Mouse (Mus musculus): Measurements from ENCODE around the gene Arfgef2. TPM values are rescaled to one million over a fixed set of nuclear protein-coding genes. Genes with fewer than 3 reads are reported as not detected.
A peak's percentile ranks its signal among the peaks of the same experiment; 100 is the strongest.
"Not testable (repeated sequence)": the region's sequence is repeated elsewhere in the genome, so short reads cannot be mapped to it uniquely, and the experiment has no call there.

Gene Arfgef2
- polyA plus RNA-seq, 1 experiment from 2014 or later, result 5.0 TPM

DNA sequence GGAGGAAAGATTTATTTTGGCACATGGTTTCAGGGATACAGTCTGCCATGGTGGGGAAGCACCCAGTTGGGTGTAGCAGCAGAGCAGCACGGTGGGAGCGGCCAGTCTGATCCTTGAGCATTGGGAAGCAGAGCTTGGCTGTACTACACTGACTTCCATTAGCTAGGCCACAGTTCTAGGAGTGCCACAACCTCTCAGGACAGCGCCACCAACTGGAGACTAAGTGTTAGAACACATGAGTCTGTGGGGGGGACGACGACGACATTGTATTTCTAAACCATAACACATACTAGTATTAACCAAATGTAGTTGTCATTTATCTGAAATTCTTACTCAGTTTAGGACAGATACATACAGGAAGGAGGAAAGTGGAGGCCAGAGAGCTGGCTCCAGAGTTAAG lies 21.0 kb upstream of the Arfgef2 start:
- 74% methylated on average over 6 of the region's 6 CpGs for WGBS
- H3K4me3 ChIP-seq, result no peak overlapping the region
- H3K9ac ChIP-seq, result no peak overlapping the region
- H3K36me3 ChIP-seq, result no peaks in the 10 kb centered on the region
- H3K27me3 ChIP-seq, result 0 out of 2 replicates have a peak, but pooled peaks cover 9% of the 10 kb centered on the region
- no peaks in the 10 kb centered on the region for H3K9me3 ChIP-seq (replicated peaks)
- ATAC-seq (replicated peaks; ENCODE audit: insufficient number of reproducible peaks, insufficient read depth, low FRiP score, low read depth), result no peak
- no peak overlapping the region for H3K27ac ChIP-seq
- H3K4me2 ChIP-seq, result no peak overlapping the region
- H3K4me1 ChIP-seq (replicated peaks), result peaks cover 9% of the 10 kb centered on the region

DNA sequence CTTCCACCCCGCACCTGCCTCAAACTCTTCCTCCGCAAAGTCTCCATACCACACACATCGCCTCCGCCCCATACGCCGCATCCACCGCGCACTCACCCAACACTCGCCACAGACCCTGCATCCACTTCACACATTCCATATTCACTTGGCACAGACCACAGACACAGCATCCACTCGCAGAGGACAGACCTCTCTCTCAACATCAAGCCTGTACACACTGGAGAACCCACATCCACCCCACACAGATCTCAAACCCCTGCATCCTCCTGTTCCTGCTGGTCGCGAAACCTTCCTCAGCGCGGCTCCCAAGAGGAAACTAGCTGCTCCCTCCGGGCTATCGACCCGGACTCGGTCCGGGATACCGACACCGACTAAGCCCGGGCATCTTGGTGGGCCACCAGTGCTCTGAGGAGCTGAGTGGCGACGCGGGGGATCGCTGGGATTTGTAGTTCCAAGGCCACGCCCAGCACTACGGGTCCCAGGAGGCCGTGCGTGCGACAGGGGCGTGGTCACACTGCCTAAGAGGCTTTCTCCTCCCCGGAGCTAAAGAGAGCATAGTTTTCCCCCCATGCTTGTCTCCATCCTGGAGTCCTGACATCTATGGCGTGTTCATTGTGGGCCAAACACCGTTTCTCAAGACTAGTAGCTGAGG lies 18.9 kb upstream of the Arfgef2 start:
- H3K27ac ChIP-seq, result no peak overlapping the region
- ATAC-seq (replicated peaks; ENCODE audit: insufficient number of reproducible peaks, insufficient read depth, low FRiP score, low read depth), result peak; percentile 96
- peaks cover 9% of the 10 kb centered on the region for H3K4me1 ChIP-seq (replicated peaks)
- peak overlapping the region; percentile 77 for H3K4me3 ChIP-seq
- no peaks in the 10 kb centered on the region for H3K36me3 ChIP-seq
- peak overlapping the region; percentile 79 for H3K9ac ChIP-seq
- WGBS, result under 1% methylated on average over 35 of the region's 35 CpGs
- H3K9me3 ChIP-seq (replicated peaks), result no peaks in the 10 kb centered on the region
- H3K4me2 ChIP-seq, result peak overlapping the region; percentile 94
- H3K27me3 ChIP-seq, result no peaks in the 10 kb centered on the region

DNA sequence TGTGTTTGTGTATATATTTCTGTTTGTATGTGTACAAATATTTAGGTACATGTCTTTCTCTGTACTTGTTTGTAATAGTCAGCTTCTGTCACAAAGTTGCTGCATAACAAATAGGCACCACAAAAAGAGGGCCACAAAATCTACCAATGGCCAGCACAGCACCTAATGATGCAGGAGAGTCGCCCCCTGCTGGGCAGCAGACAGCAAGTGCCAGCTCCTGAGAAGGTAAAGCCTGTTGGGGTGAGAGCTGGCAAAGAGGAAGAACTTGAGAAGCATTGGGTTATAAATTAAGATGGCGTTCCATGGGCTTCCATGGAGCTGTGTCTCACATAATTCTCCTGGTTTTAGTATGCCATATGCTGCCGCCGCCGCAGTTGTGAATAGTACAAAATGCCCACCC lies 13.7 kb upstream of the Arfgef2 start:
- WGBS, result 64% methylated on average over 5 of the region's 5 CpGs
- H3K9ac ChIP-seq, result no peak overlapping the region

DNA sequence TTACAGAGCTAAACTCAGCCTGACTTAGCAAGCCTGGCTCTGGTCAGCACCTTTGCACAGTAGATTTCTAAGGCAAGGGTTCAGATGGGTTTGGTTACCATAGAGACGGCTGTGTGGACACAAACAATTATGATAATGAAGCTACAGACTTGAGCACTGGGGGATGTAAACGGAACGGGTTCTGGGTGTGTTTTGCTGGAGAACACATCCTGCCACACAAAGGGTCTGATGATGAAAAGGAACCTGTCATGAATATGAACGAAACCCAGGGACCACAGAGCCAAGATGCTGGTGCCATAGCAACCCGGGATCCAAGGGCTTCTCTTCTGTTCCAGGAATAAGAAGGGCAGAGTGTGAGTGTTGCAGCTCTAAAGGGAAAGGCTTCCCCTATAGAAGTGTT lies 13.0 kb upstream of the Arfgef2 start, which contains the start of gene Trp53rkb:
Gene Trp53rkb, plus strand, starts transcription at position 177 of the 400 bp plus-strand sequence.
- no peak for ATAC-seq (replicated peaks; ENCODE audit: insufficient number of reproducible peaks, insufficient read depth, low FRiP score, low read depth)
- 78% methylated on average over 5 of the region's 5 CpGs for WGBS
- no peaks in the 10 kb centered on the region for H3K9me3 ChIP-seq (replicated peaks)
- peaks cover 13% of the 10 kb centered on the region for H3K4me1 ChIP-seq (replicated peaks)
- peak within 1 kb of the TSS; percentile 78 for H3K4me3 ChIP-seq
- peak within 1 kb of the TSS; percentile 82 for H3K9ac ChIP-seq
- H3K4me2 ChIP-seq, result peak within 1 kb of the TSS; percentile 62
- H3K27ac ChIP-seq, result peak within 1 kb of the TSS; percentile 74
- H3K27me3 ChIP-seq, result no peaks in the 10 kb centered on the region
- peaks cover 11% of the 10 kb centered on the region for H3K36me3 ChIP-seq

More for the DNA sequence above, 13.7 kb upstream of the Arfgef2 start:
- ATAC-seq (replicated peaks; ENCODE audit: insufficient number of reproducible peaks, insufficient read depth, low FRiP score, low read depth), result no peak
- peaks cover 7% of the 10 kb centered on the region for H3K36me3 ChIP-seq
- no peaks in the 10 kb centered on the region for H3K9me3 ChIP-seq (replicated peaks)
- no peaks in the 10 kb centered on the region for H3K27me3 ChIP-seq
- H3K27ac ChIP-seq, result no peak overlapping the region
- H3K4me2 ChIP-seq, result no peak overlapping the region
- H3K4me3 ChIP-seq, result no peak overlapping the region
- H3K4me1 ChIP-seq (replicated peaks), result peaks cover 16% of the 10 kb centered on the region

DNA sequence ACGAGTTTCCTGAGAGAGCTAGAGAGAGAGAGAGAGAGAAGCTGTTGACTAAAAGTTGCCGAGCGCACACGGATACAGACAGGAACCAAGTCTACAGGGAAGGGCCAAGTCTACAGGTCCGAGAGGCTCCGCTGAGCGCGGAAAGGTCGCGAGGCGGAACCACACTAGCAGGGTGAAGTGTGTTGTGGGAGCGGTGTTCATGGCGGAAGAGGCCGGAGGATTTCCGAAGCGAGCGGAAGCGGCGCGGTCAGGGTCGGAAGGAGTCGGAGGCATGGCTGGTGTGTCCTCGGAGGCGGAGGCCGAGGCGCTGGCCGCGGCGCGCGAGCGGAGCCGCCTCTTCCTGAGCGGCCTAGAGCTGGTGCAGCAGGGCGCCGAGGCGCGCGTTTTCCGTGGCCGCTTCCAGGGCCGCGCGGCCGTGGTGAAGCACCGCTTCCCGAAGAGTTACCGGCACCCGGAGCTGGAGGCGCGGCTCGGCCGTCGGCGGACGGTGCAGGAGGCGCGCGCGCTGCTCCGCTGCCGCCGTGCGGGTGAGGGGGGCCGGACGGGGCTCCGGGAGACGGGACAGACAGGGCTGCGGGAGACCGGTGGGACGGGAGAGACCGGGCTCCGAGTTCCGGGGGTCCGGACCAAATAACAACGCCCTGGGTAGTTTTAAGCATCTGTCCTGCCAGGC lies 11.7 kb upstream of the Arfgef2 start:
- H3K27ac ChIP-seq, result peak overlapping the region; percentile 74

DNA sequence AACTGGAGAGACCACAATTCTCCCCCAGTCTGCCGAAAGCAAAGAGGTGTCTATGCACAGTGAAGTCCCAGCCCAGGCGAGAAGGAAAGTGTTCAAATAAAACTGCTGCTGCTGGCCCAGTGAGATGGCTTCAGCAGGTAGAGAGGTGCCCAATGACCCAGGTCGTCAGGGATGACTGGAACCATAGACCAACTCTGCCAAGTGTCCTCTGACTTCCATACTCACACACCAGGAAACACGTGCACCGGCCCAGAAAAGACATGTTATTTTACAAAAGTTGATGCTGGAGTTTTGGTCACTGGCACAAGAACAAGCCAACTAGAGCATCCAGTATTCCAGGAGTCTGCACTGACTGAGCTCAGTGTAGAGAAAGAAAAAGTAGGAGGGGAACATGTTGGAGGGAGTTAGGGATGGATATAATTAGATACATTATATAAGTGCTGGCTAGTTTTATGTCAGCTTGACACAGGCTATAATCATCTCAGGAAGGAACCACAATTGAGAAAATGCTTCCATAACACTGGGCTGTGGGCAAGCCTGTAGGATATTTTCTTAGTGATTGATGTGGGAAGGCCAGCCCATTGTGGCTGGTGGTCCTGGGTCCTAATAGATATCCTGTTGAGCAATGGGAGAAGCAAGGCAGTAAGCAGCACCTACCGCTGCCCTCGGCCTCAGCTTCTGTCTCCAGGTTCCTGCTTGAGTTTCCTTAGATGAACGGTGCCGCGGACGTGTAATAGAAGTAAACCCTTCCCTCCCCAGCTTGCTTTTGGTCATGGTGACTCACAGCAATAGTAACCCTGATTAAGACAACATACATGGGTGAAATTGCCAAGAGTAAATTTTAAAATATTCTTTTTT lies 5.5 kb upstream of the Arfgef2 start:
- H3K36me3 ChIP-seq, result peaks cover 21% of the 10 kb centered on the region
- no peak overlapping the region for H3K4me3 ChIP-seq
- H3K27me3 ChIP-seq, result no peaks in the 10 kb centered on the region
- no peak overlapping the region for H3K4me2 ChIP-seq
- H3K9ac ChIP-seq, result no peak overlapping the region
- H3K27ac ChIP-seq, result no peak overlapping the region
- ATAC-seq (replicated peaks; ENCODE audit: insufficient number of reproducible peaks, insufficient read depth, low FRiP score, low read depth), result no peak
- peaks cover under 1% of the 10 kb centered on the region; the same call in 1 of the 2 replicates for H3K4me1 ChIP-seq (replicated peaks)
- 76% methylated on average over 11 of the region's 11 CpGs for WGBS
- H3K9me3 ChIP-seq (replicated peaks), result no peaks in the 10 kb centered on the region

More for the DNA sequence above, 11.7 kb upstream of the Arfgef2 start:
- H3K9me3 ChIP-seq (replicated peaks); H3K27me3 ChIP-seq: not testable (repeated sequence)
- peak overlapping the region; percentile 82 for H3K9ac ChIP-seq
- H3K36me3 ChIP-seq, result peaks cover 21% of the 10 kb centered on the region
- peak; percentile 90 for ATAC-seq (replicated peaks; ENCODE audit: insufficient number of reproducible peaks, insufficient read depth, low FRiP score, low read depth)
- peaks cover 13% of the 10 kb centered on the region for H3K4me1 ChIP-seq (replicated peaks)
- peak overlapping the region; percentile 78 for H3K4me3 ChIP-seq
- under 1% methylated on average over 65 of the region's 76 CpGs for WGBS
- peak overlapping the region; percentile 62 for H3K4me2 ChIP-seq

DNA sequence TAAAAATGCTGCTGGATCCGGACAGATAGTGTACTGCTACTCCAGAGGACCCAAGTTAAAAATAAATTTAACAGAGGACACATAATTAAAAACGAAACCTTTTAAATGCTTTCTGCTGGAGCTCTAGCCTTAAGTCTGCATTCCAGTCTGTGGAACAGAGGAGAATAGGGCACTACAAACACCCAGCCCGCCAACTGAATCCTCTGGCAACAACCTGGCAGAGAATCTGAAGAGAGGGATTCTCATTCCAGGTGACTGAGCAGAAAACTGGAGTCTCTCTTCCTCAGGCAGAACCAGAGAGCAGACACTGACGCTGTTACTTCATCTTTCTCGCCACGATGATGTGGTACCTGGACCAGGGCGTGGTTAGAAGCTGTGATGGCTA lies 4.9 kb upstream of the Arfgef2 start:
- Histone ChIP-seq H3K4me3 (no peak overlapping the region), H3K27me3 (no peaks in the 10 kb centered on the region), H3K9ac (no peak overlapping the region), H3K9me3 (replicated peaks) (no peaks in the 10 kb centered on the region), H3K27ac (no peak overlapping the region), H3K4me1 (replicated peaks) (no peaks in the 10 kb centered on the region), H3K36me3 (peaks cover 21% of the 10 kb centered on the region), H3K4me2 (no peak overlapping the region)
- no peak for ATAC-seq (replicated peaks; ENCODE audit: insufficient number of reproducible peaks, insufficient read depth, low FRiP score, low read depth)
- 86% methylated on average over 7 of the region's 7 CpGs for WGBS

DNA sequence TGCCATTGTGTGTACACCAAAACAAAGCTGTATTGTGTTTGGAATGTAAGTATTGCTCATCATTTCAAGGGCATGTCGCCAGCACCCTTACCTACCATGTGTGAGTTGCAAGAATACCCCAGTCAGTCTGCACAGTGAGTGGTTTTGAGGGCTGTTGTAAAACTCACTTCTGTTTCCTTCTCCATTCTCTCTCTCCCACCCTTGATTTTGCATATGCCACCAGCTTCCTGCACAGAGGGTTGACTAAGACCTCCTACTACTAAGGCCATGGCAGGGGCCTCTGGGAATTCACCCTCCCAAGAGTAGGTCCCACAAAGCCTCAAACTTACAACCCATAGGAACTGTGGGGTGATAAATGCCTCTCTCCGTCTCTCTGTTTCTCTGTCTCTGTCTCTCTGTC lies 4.0 kb upstream of the Arfgef2 start:
- H3K9ac ChIP-seq, result no peak overlapping the region
- ATAC-seq (replicated peaks; ENCODE audit: insufficient number of reproducible peaks, insufficient read depth, low FRiP score, low read depth), result no peak
- H3K4me1 ChIP-seq (replicated peaks), result peaks cover 5% of the 10 kb centered on the region
- no peaks in the 10 kb centered on the region for H3K27me3 ChIP-seq
- H3K4me2 ChIP-seq, result no peak overlapping the region
- no peak overlapping the region for H3K4me3 ChIP-seq
- H3K27ac ChIP-seq, result no peak overlapping the region
- peaks cover 18% of the 10 kb centered on the region for H3K36me3 ChIP-seq
- H3K9me3 ChIP-seq (replicated peaks), result no peaks in the 10 kb centered on the region
- 65% methylated on average over 2 of the region's 2 CpGs for WGBS

DNA sequence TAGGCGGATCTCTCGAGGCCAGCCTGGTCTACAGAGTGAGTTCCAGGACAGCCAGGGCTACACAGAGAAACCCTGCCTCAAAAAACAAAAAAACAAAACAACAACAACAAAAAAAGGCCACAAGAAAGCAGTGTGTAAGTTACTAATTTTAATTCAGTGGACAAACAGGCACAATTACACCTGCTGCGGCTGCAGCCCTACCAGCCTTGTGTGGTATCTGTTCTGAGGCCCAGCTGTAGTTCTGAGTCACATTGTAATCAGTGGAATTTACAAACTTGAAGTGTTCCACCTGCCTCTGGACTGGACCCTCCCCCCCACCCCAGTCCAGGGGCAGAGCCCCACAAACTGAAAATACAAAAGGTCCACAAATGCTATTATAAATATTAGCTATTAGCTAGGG lies 2.1 kb upstream of the Arfgef2 start:
- Histone ChIP-seq H3K9me3 (replicated peaks) (no peaks in the 10 kb centered on the region), H3K4me2 (no peak overlapping the region), H3K4me1 (replicated peaks) (peaks cover 19% of the 10 kb centered on the region), H3K36me3 (0 out of 2 replicates have a peak, but pooled peaks cover under 1% of the 10 kb centered on the region), H3K4me3 (no peak overlapping the region), H3K27me3 (no peaks in the 10 kb centered on the region), H3K9ac (no peak overlapping the region), H3K27ac (no peak overlapping the region)
- WGBS, result 78% methylated on average over 3 of the region's 3 CpGs
- ATAC-seq (replicated peaks; ENCODE audit: insufficient number of reproducible peaks, insufficient read depth, low FRiP score, low read depth), result no peak

DNA sequence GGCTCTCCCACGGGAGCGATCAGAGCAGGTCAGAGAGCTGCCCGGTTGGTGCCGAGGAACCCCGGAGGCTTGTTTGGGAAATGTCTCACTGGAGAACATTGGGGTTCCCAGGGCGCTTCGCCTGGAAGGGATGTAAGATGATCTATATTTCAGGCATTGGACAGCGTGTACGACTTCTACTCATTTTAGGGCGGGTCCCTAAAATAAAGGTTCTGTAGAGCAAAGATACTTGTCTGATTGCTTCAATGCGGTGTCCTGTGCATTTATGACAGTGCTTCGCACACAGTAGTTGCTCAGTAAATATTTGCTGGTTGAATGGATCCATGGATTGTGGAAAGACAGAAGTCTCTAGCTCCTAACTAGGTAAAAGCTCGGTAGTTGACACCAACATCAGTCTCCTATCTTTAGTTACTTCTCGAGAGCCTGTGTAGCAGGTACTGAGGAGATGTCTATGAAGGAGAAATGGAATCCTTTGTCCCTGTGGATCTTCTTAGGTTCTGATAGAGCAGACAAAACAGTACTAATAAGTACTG lies 851 bp downstream of the Arfgef2 start:
- Histone ChIP-seq H3K9me3 (replicated peaks) (no peaks in the 10 kb centered on the region), H3K27ac (peak overlapping the region; percentile 87), H3K4me3 (peak overlapping the region; percentile 74), H3K27me3 (no peaks in the 10 kb centered on the region), H3K9ac (peak overlapping the region; percentile 93), H3K36me3 (no peaks in the 10 kb centered on the region), H3K4me1 (replicated peaks) (peaks cover 19% of the 10 kb centered on the region), H3K4me2 (peak overlapping the region; percentile 82)
- no peak for ATAC-seq (replicated peaks; ENCODE audit: insufficient number of reproducible peaks, insufficient read depth, low FRiP score, low read depth)
- 15% methylated on average over 14 of the region's 14 CpGs for WGBS

DNA sequence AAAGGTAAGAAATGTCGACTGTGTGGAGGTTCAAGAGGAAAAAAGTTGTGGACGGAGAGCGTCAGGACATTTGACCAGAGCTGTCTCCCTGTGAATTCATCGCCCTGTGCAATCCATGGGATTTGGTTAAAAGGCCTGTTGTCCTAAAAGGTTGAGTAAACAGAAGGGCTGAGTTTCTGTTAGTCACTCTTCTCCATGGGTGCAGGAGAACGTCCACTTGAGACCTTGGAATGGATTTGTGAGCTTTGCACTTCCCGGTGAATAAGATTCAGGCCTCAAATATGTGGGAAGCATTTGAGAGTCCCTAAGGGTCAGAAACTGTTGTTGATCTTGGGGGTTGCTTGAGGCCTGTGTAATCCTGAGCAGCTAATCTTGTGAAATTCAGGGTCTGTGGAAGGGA lies 1.4 kb downstream of the Arfgef2 start:
- H3K4me2 ChIP-seq, result peak overlapping the region; percentile 82
- H3K27ac ChIP-seq, result no peak overlapping the region
- 71% methylated on average over 6 of the region's 6 CpGs for WGBS
- H3K9ac ChIP-seq, result peak overlapping the region; percentile 93
- peaks cover 19% of the 10 kb centered on the region for H3K4me1 ChIP-seq (replicated peaks)
- no peaks in the 10 kb centered on the region for H3K27me3 ChIP-seq
- no peak for ATAC-seq (replicated peaks; ENCODE audit: insufficient number of reproducible peaks, insufficient read depth, low FRiP score, low read depth)
- no peaks in the 10 kb centered on the region for H3K9me3 ChIP-seq (replicated peaks)
- H3K4me3 ChIP-seq, result peak overlapping the region; percentile 74
- no peaks in the 10 kb centered on the region for H3K36me3 ChIP-seq
